Mouse (Mus musculus) layer of hippocampus, adult 2 months (tissue): ENCODE results near the gene Triml2. TPM values are rescaled to one million over a fixed set of nuclear protein-coding genes. Genes with fewer than 3 reads are reported as not detected.
A peak's percentile ranks its signal among the peaks of the same experiment; 100 is the strongest.

Source experiments
- DNase-seq, 2 experiments: peaks; one replicate each; pipeline ENCODE4 v3.0.0; 2022; ENCODE audit warnings: low spot score in 2 of 2
- H3K27ac ChIP-seq: fragments of 200-600 bp; 2 replicates; pipeline ENCODE4 v1.8.1; 2022
- H3K4me3 ChIP-seq: fragments of 200-600 bp; 2 replicates; pipeline ENCODE4 v1.8.1; 2022; ENCODE audit warnings: mild to moderate bottlenecking
- CTCF ChIP-seq: fragments of 200-600 bp; conservative IDR thresholded peaks from 2 replicates; pipeline ENCODE4 v1.8.1; 2022; ENCODE audit warnings: antibody characterized with exemption, mild to moderate bottlenecking, moderate library complexity
- long read RNA-seq, 2 experiments: library from polyadenylated mRNA; stranded (forward); transcript quantifications; one replicate each; pipeline ENCODE4 v2.0.0; 2021; ENCODE audit warnings: borderline mapping rate in 2 of 2
- total RNA-seq, 2 experiments: library from RNA; stranded (reverse); gene quantifications; 2 replicates each; pipeline ENCODE4 v1.2.3; 2021

The Triml2 gene
- not detected for total RNA-seq
- long read RNA-seq, experiment 1 = 0 reads
- long read RNA-seq, experiment 2 = 0 reads

DNA sequence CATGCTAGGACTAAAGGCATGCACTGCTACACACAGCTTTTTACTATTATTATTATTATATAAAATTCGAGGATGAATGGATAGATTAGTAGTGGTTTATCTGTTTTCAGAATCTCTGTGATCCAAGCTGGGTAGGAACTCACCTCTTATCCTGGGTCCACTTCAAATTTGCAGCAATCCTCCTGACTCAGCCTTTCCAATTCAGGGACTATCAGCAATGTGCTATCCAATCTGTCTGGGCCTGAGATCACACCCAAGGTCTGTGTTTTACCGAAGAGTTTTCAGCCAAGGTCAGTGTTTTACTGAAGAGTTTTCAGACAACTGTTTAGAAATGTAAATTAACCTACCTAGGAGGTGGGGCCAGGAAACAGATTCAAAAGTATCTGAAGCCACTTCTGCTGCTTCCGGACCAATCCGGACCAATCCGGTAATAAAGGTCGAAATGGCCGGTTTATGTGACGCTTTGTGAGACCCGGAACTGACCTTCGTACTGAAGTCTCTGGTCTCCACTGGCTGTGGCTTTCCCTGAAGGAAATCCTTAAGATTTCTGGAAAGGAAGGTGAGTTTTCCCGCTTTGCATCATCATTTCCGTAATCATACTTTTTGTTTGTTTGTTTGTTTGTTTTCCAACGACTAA lies at the start of gene Triml2:
Triml2 (plus strand) TSS at position 488 of the 637 bp plus-strand sequence.
- no peak for TF ChIP-seq CTCF
- no peak for DNase-seq
- no peak within 1 kb of the TSS for H3K27ac ChIP-seq
- no peak within 1 kb of the TSS for H3K4me3 ChIP-seq

DNA sequence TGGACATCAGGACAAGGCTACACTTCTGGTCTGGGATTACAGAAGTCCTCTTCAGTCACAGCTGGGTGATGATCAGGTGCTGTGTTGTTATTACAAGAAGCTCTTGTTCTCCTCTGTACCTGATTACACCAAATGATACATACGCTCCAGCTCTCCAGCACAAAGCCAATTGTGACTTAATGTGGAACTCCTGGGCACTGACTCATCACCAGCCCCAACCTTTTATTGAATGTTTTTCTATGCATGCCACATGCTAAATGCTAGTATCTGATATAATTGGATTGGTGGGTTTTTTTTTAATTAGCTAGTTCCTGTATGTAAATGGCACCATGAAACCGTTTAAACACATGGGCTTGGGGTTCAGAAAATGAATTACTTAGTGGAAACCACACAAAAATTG lies 39.0 kb upstream of the Triml2 start, which contains the start of gene Triml1:
Triml1 (minus strand) TSS at position 101 of the 400 bp plus-strand sequence.
- no peak for TF ChIP-seq CTCF
- H3K27ac ChIP-seq = no peak within 1 kb of the TSS
- DNase-seq = no peak
- H3K4me3 ChIP-seq = no peak within 1 kb of the TSS

DNA sequence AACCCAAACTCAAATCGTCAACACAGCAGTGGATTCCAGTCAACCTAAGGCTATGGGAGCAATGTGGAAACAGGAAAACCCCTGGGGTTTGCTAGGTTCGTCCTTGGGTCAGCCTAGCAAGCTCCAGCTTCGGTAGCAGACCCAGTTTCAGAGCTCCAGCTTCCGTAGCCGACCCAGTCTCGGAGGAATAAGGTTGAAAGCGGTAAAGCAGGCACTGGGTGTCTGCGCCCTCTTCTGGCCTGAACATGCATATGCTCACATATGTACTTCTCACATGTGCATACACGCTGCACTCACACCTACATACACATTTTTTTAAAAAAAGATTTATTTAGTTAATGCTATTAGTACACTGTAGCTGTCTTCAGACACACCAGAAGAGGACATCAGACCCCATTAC lies 31.0 kb upstream of the Triml2 start:
- Histone ChIP-seq H3K4me3 (no peak overlapping the region), H3K27ac (no peak overlapping the region)
- TF ChIP-seq CTCF = peak; percentile 48
- no peak for DNase-seq

DNA sequence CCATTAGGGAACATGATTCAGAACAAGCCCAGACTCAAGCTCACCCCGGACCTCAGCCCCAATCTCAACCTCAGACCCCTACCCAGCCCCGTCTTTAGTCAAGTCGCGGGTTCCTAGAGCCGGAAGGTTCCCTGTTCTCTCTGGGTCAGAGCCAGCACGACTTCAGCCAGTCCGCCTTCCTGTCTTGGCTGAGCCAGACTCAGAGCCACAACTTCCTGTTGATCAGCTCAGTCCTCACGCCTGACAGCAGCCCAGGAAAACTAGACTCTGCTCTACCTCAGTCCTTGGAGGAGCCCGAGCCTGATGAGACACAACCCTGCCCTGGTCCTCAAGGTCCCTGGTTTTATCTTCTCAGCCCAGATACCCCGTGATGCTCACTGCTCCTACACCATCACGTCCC lies 17.1 kb upstream of the Triml2 start:
- TF ChIP-seq CTCF = no peak
- DNase-seq = no peak
- Histone ChIP-seq H3K27ac (no peak overlapping the region), H3K4me3 (no peak overlapping the region)

DNA sequence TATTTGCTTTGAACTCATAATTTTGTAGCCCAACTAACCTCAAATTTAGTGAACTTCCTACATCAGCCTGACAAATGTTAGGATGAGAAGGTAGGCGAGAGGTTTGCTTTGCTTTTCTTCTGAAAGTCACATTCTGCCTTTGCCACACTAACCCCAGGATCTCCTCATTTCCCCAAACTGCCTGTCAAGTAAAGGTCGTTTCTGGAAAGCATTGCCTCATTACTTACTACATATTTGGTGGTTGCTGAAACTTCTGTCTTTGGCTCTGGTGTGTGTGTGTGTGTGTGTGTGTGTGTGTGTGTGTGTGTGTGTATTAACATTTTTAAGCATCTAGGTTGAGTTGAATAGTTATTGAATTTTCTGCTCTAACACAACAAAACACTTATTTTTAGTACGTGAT lies 15.9 kb upstream of the Triml2 start:
- H3K27ac ChIP-seq = no peak overlapping the region

DNA sequence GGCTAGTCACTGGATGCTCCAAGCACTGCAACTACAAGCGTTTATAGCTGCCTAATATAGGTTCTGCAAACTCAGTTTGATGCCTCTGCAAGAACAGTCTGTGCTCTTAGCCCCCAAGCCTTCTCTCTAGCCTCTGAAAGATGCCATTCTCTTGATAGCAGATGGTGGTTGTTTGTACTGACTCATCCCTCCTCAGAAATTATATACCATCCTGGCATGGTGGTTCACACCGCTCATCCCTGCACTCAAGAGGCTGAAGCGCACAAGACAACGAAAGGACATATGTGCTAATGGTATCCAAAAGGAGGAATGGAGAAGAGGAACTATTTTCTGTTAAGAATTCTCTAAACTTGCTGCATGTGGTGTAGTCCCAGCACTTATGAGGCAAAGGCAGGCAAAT lies 12.3 kb upstream of the Triml2 start:
- Histone ChIP-seq H3K4me3 (no peak overlapping the region), H3K27ac (no peak overlapping the region)
- DNase-seq = no peak
- TF ChIP-seq CTCF = no peak

More for the DNA sequence above, 15.9 kb upstream of the Triml2 start:
- TF ChIP-seq CTCF = no peak
- no peak overlapping the region for H3K4me3 ChIP-seq
- DNase-seq = no peak

DNA sequence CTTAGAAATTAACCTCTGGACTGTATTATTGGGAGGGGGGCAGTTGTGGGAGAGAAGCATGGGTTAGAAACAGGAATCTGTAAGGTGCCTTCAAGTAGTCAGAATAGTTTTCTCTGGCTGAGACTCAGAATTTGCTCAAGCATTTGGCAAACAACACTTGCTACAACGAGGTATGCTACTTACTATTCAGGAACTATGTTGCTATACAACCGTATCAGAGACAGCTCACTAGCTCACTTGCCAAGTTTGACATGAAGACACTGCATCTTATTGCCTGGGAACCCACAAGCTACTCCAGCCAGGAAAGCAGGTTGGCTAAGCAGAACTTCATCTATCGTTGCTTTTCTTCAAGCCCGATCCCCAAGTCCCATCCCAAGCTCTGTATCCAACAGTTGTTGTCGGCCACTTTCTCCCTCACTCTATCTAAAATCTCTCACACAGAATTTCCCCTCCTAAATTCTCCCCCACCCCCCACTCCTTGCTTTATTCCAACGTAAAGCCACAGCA lies 11.0 kb upstream of the Triml2 start:
- no peak for TF ChIP-seq CTCF

DNA sequence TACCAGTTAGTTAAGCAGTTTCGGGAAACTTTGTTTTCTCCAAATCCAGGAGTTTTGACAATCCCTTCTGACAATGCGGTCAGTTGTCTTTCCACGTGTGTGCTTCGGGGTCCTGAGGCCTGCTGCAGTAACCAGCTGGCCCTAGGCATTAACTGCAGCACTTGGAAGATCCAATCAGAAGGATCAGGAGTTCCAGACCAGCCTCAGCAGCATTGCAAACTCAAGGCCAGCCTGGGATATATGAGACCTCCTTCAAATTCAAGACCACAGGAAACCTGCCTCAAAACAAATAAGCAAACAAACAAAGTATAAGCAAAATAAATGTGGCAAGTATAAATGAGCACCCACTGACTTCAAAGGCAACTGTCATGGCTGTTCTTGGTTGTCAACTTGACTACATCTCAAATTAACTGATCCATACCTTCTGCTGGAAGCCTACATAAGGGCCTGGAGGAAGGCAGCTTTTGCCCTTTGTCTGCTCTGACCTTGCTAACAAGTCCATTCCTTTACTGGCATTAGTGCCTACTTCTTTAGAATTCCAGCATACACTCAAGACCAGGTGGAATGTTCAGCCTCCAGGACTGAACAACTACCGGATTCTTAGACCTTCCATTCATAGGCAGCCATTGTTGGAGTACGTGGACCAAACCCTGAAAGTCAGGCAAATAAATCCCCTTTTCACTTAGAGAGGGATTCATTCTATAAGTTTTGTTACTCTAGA lies 3.4 kb upstream of the Triml2 start:
- Histone ChIP-seq H3K27ac (no peak overlapping the region), H3K4me3 (no peak overlapping the region)
- no peak for TF ChIP-seq CTCF
- no peak for DNase-seq

More for the DNA sequence above, 11.0 kb upstream of the Triml2 start:
- no peak for DNase-seq
- H3K4me3 ChIP-seq = no peak overlapping the region
- no peak overlapping the region for H3K27ac ChIP-seq

DNA sequence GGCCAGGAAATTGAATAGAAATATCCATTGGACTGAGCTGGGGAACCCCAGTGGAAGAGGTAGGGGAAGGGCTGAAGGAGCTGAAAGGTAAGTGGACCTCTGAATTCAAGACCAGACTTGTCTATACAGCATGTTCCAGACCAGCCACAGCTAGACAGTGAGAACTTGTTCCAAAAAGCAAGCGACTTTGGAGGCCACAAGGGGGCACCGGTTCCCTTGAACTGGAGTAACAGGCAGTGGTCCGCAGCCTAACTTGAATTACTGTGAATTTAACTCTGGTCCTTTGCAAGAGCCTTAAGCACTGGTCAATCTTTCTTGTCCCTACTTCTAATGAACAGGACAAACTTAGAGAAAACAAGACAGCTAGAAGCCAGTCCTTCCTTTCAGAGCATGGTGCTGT lies 2.1 kb upstream of the Triml2 start:
- Histone ChIP-seq H3K4me3 (no peak overlapping the region), H3K27ac (no peak overlapping the region)
- DNase-seq = no peak
- peak; percentile 56 for TF ChIP-seq CTCF

DNA sequence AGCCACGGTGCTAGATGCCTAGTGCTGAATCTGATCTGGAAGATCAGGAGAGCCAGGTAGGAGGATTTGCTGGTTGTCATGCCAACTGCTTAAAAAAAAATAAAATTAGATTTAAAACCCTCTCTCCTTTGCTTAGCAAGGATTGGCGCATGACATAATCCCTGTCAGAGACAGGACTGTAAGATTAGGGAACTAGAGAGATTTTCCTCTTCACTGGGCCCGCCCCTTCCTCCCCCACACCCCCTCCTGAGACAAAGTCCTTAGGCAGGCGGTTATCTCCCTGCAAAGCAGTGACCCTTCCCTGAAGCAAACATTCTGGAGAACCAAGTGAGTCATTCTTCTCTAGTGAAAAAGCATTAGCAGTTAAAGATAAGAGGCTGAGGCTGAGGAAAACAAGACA lies 1.2 kb upstream of the Triml2 start:
- DNase-seq = no peak
- TF ChIP-seq CTCF = no peak
- Histone ChIP-seq H3K27ac (no peak overlapping the region), H3K4me3 (no peak overlapping the region)

DNA sequence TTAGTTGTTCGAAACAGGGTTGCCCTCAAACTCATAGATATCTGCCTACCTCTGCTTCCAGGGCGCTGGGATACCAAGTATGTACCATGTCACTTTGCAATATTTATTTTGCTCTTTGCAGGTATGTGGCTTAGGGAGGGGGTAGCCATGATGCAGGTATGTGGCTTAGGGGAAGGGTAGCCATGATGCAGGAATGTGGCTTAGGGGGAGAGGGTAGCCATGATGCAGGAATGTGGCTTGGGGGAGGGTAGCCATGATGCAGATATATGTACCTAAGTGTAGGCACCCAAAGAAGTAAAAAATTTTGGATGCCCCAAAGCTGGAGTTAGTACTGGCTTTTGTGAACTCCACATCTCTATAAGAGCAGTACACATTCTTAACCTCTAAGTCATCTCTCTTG lies 1.9 kb downstream of the Triml2 start:
- Histone ChIP-seq H3K4me3 (no peak overlapping the region), H3K27ac (no peak overlapping the region)
- DNase-seq = no peak
- no peak for TF ChIP-seq CTCF

DNA sequence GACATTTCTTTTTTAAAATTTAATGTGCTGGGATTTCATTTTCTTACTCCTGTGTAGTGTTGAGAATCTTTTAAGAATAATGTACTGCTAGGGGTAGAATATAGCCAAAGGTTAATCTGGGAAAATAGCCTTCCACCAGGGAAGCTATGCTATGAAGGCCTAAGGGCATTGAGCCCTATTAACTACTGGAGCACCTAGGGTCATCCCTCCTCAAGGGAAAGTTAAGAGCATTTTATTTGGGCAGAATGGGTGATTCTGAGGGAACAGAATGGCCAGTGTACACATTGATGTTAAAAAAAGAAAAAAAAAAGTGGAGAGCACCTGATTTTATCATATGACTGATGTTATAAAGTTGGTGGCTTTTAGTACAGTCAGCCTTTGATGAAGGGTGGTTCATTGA lies 35.2 kb downstream of the Triml2 start:
- H3K27ac ChIP-seq = no peak overlapping the region
- no peak for DNase-seq
- TF ChIP-seq CTCF = no peak
- H3K4me3 ChIP-seq = no peak overlapping the region

DNA sequence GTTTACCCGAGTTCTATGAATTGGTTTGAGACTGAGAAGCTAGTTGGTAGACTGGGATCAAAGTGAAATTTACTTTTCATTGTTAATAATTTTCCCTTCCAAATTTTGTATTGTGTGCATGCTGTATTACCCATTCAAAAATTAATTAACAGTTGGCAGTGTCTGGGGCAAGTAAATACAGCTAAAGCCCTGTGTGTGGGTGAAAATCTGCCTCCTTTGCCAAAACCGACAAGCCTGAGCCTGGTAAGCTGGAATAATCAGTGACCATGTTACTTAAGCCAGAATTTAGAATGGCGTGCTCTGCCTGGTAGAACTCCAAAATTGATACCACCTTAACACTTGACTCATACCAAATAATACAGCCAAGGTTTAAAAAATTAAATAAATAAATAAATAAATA lies 63.0 kb downstream of the Triml2 start:
- no peak for TF ChIP-seq CTCF
- DNase-seq = peak; percentile 14 to 31
- Histone ChIP-seq H3K4me3 (no peak overlapping the region), H3K27ac (no peak overlapping the region)

Other genes with a start within 250 kb of the Triml2 start
- not detected for gene Triml1, start 39.1 kb upstream of the Triml2 start, total RNA-seq
- gene Zfp42, start 126.4 kb downstream of the Triml2 start, total RNA-seq = not detected